Mouse (Mus musculus) inflammation-experienced regulatory T-cells, adult 6 months (primary cell): ENCODE measurements around the gene Inmt. TPM values are rescaled to one million over a fixed set of nuclear protein-coding genes. Genes with fewer than 3 reads are reported as not detected.
A peak's percentile ranks its signal among the peaks of the same experiment; 100 is the strongest.
"Not testable (repeated sequence)": the region's sequence is repeated elsewhere in the genome, so short reads cannot be mapped to it uniquely, and the experiment has no call there.

Source experiments
- ATAC-seq: one replicate; pipeline ENCODE4 v1.8.0; 2017
- polyA plus RNA-seq, 3 experiments: library from polyadenylated mRNA; unstranded; fragments of 100-300 nt; shearing (Covaris generic); gene quantifications; one replicate each; pipeline ENCODE4 v1.2.1; 2017

The Inmt gene
- not detected for polyA plus RNA-seq

- ATAC-seq: no peak
Measured at GRCm38 (mm10) chr6:55174741-55175181, at the start of gene Inmt. Gene Inmt, minus strand, starts transcription at chr6:55175043.

- no peak for ATAC-seq
Measured at GRCm38 (mm10) chr6:55223986-55224385, 49.1 kb upstream of the Inmt start.

- ATAC-seq: no peak
Measured at GRCm38 (mm10) chr6:55218232-55218631, 43.4 kb upstream of the Inmt start.

GRCm38 (mm10) chr6:55214541-55214940 lies 39.7 kb upstream of the Inmt start:
- no peak for ATAC-seq

- ATAC-seq: no peak
Measured at GRCm38 (mm10) chr6:55210423-55211365, 35.9 kb upstream of the Inmt start.

GRCm38 (mm10) chr6:55207786-55208185 lies 32.9 kb upstream of the Inmt start:
- no peak for ATAC-seq

GRCm38 (mm10) chr6:55203931-55204330 lies 29.1 kb upstream of the Inmt start:
- no peak for ATAC-seq

- peak; percentile 61 for ATAC-seq
Measured at GRCm38 (mm10) chr6:55202913-55203910, 28.4 kb upstream of the Inmt start, which contains the start of gene Mindy4. Gene Mindy4, plus strand, starts transcription at chr6:55203383.

GRCm38 (mm10) chr6:55199047-55199446 lies 24.2 kb upstream of the Inmt start:
- no peak for ATAC-seq

- ATAC-seq: no peak
Measured at GRCm38 (mm10) chr6:55193171-55193570, 18.3 kb upstream of the Inmt start.

GRCm38 (mm10) chr6:55191537-55191936 lies 16.7 kb upstream of the Inmt start:
- ATAC-seq: no peak

- ATAC-seq: no peak
Measured at GRCm38 (mm10) chr6:55189406-55189805, 14.6 kb upstream of the Inmt start.

- ATAC-seq: not testable (repeated sequence)
Measured at GRCm38 (mm10) chr6:55187827-55188226, 13.0 kb upstream of the Inmt start.

GRCm38 (mm10) chr6:55182655-55183430 lies 8.0 kb upstream of the Inmt start:
- no peak for ATAC-seq

- ATAC-seq: no peak
Measured at GRCm38 (mm10) chr6:55179560-55179959, 4.7 kb upstream of the Inmt start.

- no peak for ATAC-seq
Measured at GRCm38 (mm10) chr6:55177060-55177732, 2.4 kb upstream of the Inmt start.

- ATAC-seq: no peak
Measured at GRCm38 (mm10) chr6:55175892-55176291, 1.0 kb upstream of the Inmt start.

- no peak for ATAC-seq
Measured at GRCm38 (mm10) chr6:55175456-55175855, 613 bp upstream of the Inmt start.

GRCm38 (mm10) chr6:55173941-55174349 lies 898 bp downstream of the Inmt start:
- ATAC-seq: no peak

GRCm38 (mm10) chr6:55173171-55173570 lies 1.7 kb downstream of the Inmt start:
- ATAC-seq: no peak

GRCm38 (mm10) chr6:55171638-55172037 lies 3.2 kb downstream of the Inmt start:
- no peak for ATAC-seq
